Mouse (Mus musculus) lung, postnatal 0 days (tissue): ENCODE results near the gene Plcb2.

ENCODE experiments used
- CTCF ChIP-seq: IDR thresholded peaks from 2 replicates; pipeline ENCODE4 v1.5.1; 2016; ENCODE audit warnings: antibody characterized with exemption, mild to moderate bottlenecking
- EP300 ChIP-seq: IDR thresholded peaks from 2 replicates; pipeline ENCODE4 v1.6.1; 2016; ENCODE audit warnings: antibody characterized with exemption, mild to moderate bottlenecking, control low read depth

- TF ChIP-seq CTCF (no peak), EP300 (no peak)
These were observed 38.4 kb downstream of the Plcb2 start for GRCm38 (mm10) chr2:118689875-118690274.
